Mouse (Mus musculus) bone marrow macrophage, adult 2 months (primary cell): ENCODE results near the gene Psmc6.

Experiments used
- CTCF ChIP-seq: IDR thresholded peaks from 2 replicates; pipeline ENCODE4 v1.5.1; 2012; ENCODE audit warnings: low read depth, mild to moderate bottlenecking, low read length, moderate library complexity
- POLR2A ChIP-seq: IDR thresholded peaks from 2 replicates; pipeline ENCODE4 v1.6.1; 2012; ENCODE audit warnings: mild to moderate bottlenecking, low read depth, low read length, borderline replicate concordance

DNA sequence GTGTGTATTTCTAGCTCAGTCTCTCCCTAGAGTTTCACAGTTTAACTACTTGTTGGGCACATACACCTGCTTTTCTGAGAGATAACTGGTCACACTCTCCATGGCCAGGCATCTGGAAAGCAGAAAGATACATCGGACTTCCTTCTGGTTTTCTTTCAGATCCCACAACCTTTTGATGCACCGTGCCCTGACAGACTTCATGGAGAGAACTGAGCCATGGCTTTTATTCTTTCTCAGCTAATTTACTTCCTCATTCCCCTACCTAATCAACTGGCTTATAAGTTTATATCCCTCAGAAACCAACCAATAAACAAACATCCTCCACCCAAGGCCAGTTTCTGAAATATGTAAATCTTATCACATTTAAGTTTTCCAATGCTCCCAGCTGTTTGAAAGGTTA lies 7.1 kb upstream of the Psmc6 start:
- TF ChIP-seq CTCF (no peak), POLR2A (no peak)
